Mouse (Mus musculus): ENCODE measurements around the gene Mta3.

Gene Mta3

GRCm38 (mm10) chr17:83808476-83809098 lies 102.6 kb downstream of the Mta3 start:
- no peak for DNase-seq (ENCODE audit: low spot score in 2 of 2)

GRCm38 (mm10) chr17:83809197-83809829 lies 103.3 kb downstream of the Mta3 start:
- DNase-seq (ENCODE audit: low spot score in 2 of 2), result peak; percentile 51 to 60

- peak in 1 of 2 experiments; percentile 47 for DNase-seq (ENCODE audit: low spot score in 2 of 2)
Observed at GRCm38 (mm10) chr17:83810285-83810684, 104.3 kb downstream of the Mta3 start.

DNA sequence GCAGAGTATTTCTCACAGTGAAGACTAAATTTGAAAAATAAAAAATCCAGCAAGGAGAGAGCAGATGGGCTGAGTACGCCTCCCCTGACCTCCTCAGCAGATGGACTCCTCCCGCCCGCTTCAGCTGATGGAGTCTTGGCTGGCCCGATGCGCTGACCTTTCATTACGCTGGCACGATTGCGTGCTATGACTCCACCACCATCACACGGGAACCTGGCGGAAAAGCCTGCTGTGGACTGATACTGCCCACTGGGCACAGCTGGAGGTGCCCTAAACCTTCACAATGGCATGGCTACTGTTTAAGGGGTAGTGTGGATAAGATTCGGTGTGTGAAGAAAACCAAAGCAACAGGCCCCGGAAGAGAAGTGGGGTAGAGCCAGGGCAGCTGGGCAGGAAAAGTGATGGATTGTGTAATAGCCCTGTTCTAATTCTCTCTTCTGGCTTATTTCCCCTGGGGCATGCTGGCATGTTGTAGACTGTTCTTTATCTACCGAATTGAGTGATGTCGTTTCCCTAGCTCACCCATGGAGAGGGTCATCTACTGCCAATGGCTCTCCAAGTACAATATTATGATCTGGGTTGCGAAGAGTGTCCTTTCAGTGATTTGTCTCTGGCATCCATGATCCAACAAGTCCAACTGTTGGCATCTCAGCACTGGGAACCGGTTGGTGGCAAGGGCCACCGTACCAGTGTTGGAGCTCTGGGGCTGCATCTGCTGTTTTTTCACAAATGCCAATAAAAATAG lies 106.4 kb downstream of the Mta3 start:
- no peak for DNase-seq (ENCODE audit: low spot score in 2 of 2)

GRCm38 (mm10) chr17:83813050-83813449 lies 107.1 kb downstream of the Mta3 start:
- no peak for DNase-seq (ENCODE audit: low spot score in 2 of 2)

DNA sequence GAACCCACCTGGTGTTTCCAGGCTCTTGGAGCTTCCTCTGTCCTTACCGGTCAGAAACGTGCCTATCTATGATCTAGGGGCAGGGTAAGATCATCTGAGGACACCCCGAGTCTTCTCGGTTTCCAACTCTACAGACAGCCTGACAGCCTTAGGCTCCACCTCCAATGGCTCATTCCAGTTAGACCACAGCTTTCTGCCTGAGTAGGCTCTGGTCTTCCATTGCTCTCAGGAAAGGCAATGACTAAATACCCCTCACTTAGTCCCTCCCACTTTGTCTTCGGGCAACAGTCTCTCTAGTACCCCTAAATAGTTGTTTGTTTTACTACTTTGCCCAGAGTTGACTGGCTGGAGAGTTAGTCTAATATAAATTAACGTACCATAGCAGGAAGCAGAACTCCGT lies 111.0 kb downstream of the Mta3 start:
- DNase-seq (ENCODE audit: low spot score in 2 of 2), result no peak

- DNase-seq (ENCODE audit: low spot score in 2 of 2), result no peak
Observed at GRCm38 (mm10) chr17:83819503-83819902, 113.5 kb downstream of the Mta3 start.

GRCm38 (mm10) chr17:83820701-83821100 lies 114.7 kb downstream of the Mta3 start:
- DNase-seq (ENCODE audit: low spot score in 2 of 2), result no peak

DNA sequence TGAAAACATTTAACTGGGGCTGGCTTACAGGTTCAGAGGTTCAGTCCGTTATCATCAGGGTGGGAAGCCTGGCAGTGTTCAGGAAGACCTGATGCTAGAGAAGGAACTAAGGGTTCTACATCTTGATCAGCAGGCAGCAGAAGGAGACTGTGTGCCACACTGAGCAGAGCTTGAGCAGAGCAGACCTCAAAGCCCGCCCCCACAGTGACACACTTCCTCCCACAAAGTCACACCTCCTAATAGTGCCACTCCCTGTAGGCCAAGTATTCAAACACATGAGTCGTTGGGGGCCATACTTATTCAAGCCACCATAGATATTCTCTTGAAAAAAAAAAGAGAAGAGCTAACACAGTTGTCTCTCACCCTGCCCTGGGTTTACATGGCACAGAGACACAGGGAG lies 115.9 kb downstream of the Mta3 start:
- peak; percentile 42 to 50 for DNase-seq (ENCODE audit: low spot score in 2 of 2)

DNA sequence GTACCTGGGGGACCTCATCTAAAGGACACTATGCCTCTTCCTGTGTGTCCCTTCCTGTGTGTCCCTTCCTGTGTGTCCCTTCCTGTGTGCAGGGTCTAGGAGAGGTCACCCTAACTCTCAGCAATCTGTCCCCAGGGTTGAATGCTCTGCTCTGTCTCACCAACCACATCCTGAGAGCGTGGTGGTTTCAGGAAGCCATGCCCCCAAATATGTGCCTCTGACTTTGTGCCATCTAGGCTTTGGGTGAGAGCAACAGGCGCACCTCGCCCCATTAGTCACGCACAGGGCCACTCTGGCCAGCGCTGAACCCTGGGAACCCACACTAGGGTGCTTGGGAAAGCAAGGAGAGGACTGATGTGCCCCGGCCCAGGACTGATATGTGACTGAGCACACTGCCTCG lies 117.9 kb downstream of the Mta3 start:
- DNase-seq (ENCODE audit: low spot score in 2 of 2), result peak; percentile 55 to 56

GRCm38 (mm10) chr17:83829356-83829755 lies 123.4 kb downstream of the Mta3 start:
- no peak for DNase-seq (ENCODE audit: low spot score in 2 of 2)

- DNase-seq (ENCODE audit: low spot score in 2 of 2), result peak; percentile 70 to 72
Observed at GRCm38 (mm10) chr17:83830616-83831292, 124.8 kb downstream of the Mta3 start.

DNA sequence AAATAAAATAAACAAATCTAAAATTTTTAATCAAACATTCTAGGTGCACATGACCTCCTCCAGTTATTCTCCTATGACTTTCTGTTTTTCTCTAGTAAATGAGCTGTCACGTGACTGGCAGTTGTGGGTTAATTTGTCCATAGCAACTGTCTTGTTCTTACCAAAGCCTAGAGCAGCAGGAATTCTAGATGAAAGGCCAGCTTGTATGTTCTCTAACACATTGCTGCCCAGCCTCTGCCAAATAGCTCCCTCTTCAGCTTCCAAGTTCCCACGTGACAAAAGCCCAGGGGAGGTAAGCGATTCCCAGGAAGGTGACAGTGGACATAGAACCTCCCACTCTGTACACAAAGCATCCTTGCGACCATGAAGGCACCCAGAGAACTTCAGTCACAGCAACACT lies 128.2 kb downstream of the Mta3 start:
- no peak for DNase-seq (ENCODE audit: low spot score in 2 of 2)

DNA sequence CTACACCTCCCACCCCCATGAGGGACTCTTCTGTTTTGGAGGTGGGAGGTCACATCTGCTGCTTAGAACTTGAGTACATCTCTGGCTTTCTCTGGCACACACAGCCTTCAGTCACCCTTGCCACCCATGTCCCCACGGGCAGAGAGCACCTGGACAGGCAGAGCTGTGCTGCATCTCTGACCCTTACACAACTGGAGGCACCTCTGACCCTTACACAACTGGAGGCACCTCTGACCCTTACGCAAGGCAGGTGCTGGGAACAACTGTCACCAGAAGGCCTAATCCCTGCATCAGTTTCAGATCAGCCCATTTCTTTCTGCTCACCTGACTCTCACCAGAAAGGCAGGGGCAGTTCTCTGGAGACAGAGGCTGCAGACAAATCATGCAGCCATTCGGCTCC lies 130.1 kb downstream of the Mta3 start:
- no peak for DNase-seq (ENCODE audit: low spot score in 2 of 2)

DNA sequence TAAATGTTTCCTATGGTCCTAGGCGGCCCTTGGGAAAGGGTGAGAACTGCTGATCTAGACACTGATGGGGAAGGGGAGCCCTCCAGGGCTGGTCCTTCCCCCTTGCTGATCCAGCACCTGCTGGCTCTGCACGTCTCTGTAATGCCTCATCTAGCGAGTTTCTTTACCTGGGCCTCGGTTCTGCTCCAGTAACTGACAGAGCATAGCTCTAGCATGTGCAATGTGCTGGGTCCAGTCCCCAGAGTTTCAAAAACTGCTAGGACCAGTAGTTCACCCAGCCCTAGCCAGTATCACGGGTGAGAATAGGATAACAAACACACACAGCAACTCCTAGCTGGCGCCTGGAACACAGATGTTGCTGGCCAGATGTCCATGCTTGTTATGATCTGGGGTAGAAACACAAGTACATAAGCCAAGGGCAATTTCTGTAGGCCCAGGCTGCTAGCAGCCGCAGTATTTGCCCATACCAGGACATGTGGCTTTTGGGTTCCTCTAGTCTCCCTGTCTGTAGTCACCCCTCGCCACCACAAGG lies 131.8 kb downstream of the Mta3 start:
- no peak for DNase-seq (ENCODE audit: low spot score in 2 of 2)

DNA sequence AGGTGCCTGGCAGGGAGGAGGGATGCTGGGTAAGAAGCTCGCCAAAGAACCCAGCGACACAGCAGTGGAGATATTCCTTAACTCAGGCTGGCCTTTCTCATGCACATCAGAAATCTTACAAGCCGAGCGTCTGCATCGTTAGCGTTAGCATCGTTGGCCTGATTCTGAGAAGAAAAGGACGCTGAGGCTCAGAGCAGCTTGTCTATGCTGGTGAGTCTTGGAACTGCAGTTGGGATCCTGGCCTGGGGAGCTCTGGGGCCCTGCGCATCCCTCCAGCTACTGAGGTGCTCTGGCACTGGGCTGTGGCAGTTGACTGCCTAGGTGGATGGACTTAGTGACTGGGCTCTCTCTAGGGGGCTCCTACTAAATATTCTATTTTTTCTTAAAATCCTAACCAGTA lies 133.2 kb downstream of the Mta3 start:
- DNase-seq (ENCODE audit: low spot score in 2 of 2), result no peak

GRCm38 (mm10) chr17:83841011-83841410 lies 135.0 kb downstream of the Mta3 start:
- DNase-seq (ENCODE audit: low spot score in 2 of 2), result no peak

DNA sequence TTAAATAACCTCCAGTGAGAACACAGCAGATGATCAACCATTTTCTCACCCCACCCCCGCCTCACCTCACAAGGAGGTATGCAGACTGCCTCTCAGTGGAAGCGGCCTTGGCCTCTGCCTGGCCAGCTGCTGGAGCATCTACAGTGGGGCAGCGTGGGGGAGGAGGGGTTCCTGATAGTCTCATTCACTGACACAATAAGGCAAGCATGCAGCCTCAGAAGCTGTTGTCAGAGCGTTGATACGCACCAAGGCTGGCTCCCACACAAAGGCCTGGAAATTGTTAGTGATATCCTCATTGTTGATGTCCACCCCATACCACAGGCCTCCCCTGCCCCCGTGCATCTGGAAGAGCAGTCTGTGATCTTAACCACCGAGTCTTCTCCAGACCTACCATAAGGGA lies 137.8 kb downstream of the Mta3 start:
- DNase-seq (ENCODE audit: low spot score in 2 of 2), result no peak

GRCm38 (mm10) chr17:83845538-83845937 lies 139.6 kb downstream of the Mta3 start:
- no peak for DNase-seq (ENCODE audit: low spot score in 2 of 2)

DNA sequence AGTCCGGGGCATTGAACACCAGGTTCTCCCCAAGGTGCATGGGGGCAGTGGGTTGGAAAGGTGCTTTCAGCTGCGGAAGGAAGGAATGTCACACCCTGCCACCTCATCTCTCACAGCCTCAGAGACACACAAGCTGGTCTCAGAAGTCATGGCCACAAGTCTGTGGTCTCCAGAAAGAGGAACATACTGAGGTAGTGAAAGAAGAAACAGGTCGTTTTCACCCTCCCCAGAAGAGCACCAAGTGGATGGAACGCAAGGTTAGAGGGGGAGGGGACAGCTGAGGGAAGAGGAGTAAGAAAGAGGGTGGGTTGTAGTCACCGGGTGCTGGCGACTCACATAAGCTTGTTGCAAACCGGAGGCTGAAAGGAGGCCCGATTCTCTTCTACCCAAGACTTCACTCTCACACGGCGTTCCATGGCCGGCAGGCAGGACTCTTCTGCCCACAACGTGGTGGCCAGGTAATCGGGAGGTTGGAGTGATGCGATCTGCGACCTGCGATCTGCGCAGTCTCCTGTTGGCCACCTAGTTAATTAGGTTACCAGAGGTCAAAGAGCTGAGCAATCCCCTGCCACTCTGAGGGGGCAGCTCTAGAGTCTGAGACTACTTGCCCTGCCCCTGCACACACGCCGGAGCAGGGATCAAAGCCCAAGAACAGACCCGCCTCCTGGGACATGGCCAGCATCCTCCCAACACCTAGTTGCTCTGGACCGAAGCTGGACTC lies 140.5 kb downstream of the Mta3 start:
- peak; percentile 90 to 92 for DNase-seq (ENCODE audit: low spot score in 2 of 2)

DNA sequence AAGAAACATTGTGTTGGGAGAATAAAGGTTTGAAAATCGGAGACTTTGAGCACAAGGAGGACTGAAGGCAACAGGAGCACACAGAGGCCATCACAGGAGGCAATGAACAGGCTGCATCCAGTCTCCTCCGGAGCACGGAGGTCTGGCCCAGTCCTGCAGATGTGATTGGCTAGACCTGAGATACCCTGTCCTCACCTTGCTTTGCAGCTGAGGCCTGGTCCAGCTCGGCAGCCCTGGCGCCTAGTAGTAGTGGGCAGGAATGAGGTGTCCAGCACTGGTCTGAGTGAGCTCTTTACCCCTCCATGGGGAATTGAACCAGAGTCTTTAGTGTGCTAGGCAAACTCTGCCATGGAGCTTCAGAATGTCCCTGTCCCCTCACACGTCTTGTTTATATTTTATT lies 141.1 kb downstream of the Mta3 start:
- peak in 1 of 2 experiments; percentile 36 for DNase-seq (ENCODE audit: low spot score in 2 of 2)

Measured in spleen, postnatal 36 days (tissue).